Comparison of ENCODE assay signal across 9 mouse cellular contexts in the genomic region with DNA sequence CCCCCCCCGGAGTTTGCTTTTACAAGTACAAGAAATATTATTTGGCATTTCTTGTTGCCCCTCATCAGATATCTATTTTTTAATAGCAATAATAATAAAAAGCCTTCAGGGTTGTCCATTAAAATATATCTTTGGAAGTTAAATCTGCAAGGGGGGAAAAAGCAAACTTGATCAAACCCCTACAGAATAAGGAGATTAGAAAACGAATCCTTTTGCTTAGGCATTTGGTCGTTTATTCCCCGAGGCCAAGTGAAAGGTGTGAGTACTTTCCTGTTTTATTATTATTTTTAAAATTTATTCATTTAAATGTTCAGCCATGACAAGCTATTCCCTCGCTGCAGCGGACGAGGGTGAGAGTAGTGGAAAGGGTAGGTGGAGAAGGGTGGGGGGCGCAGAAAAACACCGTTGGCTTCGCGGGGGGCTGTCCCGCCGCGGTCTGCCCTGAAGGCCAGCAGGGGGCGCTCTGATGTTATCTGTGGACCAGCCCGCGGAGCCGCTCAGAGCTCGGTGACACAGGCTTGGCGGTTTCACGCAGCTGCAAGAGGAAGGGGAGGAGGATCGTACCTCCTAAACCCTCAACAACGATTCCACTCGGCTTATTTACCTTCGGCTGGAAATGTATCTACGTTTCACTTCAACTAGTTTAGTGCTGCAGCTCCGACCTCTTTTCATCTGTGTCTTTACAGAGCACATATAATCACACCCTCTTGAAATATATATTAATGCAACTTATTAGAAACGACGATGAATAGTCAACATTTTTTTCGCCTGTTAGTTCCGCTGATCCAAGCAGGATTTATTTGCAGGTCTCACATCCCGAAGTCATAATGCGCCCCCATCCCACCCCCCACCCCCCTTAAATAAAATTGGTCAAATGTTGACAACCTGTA.
DNase-seq lines count a peak whose midpoint lies in the region; ATAC-seq lines count a peak whose summit lies in the region.
"Had no signal": no experiment of that assay in that cellular context is flagged by ENCODE, and none has a peak within 500 bp of the region (broad histone marks: within the 10 kb centered on the region; RNA-seq: fewer than 3 reads in every experiment).

No protein-coding gene starts in this region.

- H3K4me2 ChIP-seq in forebrain, embryonic 15.5 days (replicated peaks) = peak overlapping the region; percentile 63
- H3K4me2 ChIP-seq in liver, embryonic 15.5 days = peak overlapping the region; percentile 41
- peak overlapping the region; percentile 59 for H3K4me2 ChIP-seq in neural tube, embryonic 13.5 days

- H3K9ac ChIP-seq in forebrain, embryonic 15.5 days (replicated peaks) = peak overlapping the region; percentile 56
- H3K9ac ChIP-seq in liver, embryonic 15.5 days = no peak overlapping the region
- peak overlapping the region; percentile 49; the same call in 1 of the 2 replicates for H3K9ac ChIP-seq in neural tube, embryonic 13.5 days

- peak overlapping the region; percentile 93 for H3K27ac ChIP-seq in forebrain, embryonic 15.5 days (replicated peaks)
- H3K27ac ChIP-seq in liver, embryonic 15.5 days (replicated peaks) = no peak overlapping the region
- H3K27ac ChIP-seq in neural tube, embryonic 13.5 days (replicated peaks) = peak overlapping the region; percentile 52

- H3K9me3 ChIP-seq in forebrain, embryonic 15.5 days = no peaks in the 10 kb centered on the region
- H3K9me3 ChIP-seq in liver, embryonic 15.5 days (replicated peaks) = no peaks in the 10 kb centered on the region
- H3K9me3 ChIP-seq in neural tube, embryonic 13.5 days = no peaks in the 10 kb centered on the region

- peak; percentile 5 for DNase-seq in c-Kit-negative CD71-positive TER-119-positive erythroid progenitor cells, embryonic 14.5 days (ENCODE audit: low read depth, low spot score)
- DNase-seq in heart, postnatal 14 days = peak; percentile 89 to 92
- peak; percentile 35 for DNase-seq in large intestine, adult 2 months (ENCODE audit: low read depth, low spot score)
- DNase-seq in testis, postnatal 10 days (ENCODE audit: low spot score) = peak; percentile 92

- under 1% methylated on average over 33 of the region's 33 CpGs for WGBS in forebrain, embryonic 15.5 days
- WGBS in large intestine, adult 2 months = 2% methylated on average over 33 of the region's 33 CpGs
- 1% methylated on average over 33 of the region's 33 CpGs for WGBS in liver, embryonic 15.5 days (ENCODE audit: insufficient replicate concordance)
- whole genome bisulfite sequencing in neural tube, embryonic 13.5 days = 1% methylated on average over 33 of the region's 33 CpGs

- peaks cover 6% of the 10 kb centered on the region; the same call in 1 of the 2 replicates for H3K27me3 ChIP-seq in forebrain, embryonic 15.5 days
- peaks cover 99% of the 10 kb centered on the region for H3K27me3 ChIP-seq in liver, embryonic 15.5 days
- H3K27me3 ChIP-seq in neural tube, embryonic 13.5 days = peaks cover 45% of the 10 kb centered on the region

- no peaks in the 10 kb centered on the region for H3K36me3 ChIP-seq in forebrain, embryonic 15.5 days
- H3K36me3 ChIP-seq in liver, embryonic 15.5 days (replicated peaks) = no peaks in the 10 kb centered on the region
- H3K36me3 ChIP-seq in neural tube, embryonic 13.5 days = no peaks in the 10 kb centered on the region

- H3K4me3 ChIP-seq in forebrain, embryonic 15.5 days = peak overlapping the region; percentile 31
- H3K4me3 ChIP-seq in liver, embryonic 15.5 days (replicated peaks) = peak overlapping the region; percentile 8
- peak overlapping the region; percentile 31 for H3K4me3 ChIP-seq in neural tube, embryonic 13.5 days
- H3K4me3 ChIP-seq: erythroblast, embryonic 14.5 days had no signal

- peaks cover 71% of the 10 kb centered on the region for H3K4me1 ChIP-seq in forebrain, embryonic 15.5 days
- H3K4me1 ChIP-seq in liver, embryonic 15.5 days (replicated peaks) = no peaks in the 10 kb centered on the region
- peaks cover 80% of the 10 kb centered on the region for H3K4me1 ChIP-seq in neural tube, embryonic 13.5 days (replicated peaks)

- peak; percentile 62 for ATAC-seq in CD4-positive, CD25-positive, alpha-beta regulatory T cell, adult 4 months
- peak; percentile 78 for ATAC-seq in forebrain, embryonic 15.5 days (replicated peaks)
- peak; percentile 25; the same call in 1 of the 2 replicates for ATAC-seq in liver, embryonic 15.5 days (ENCODE audit: insufficient read depth)
- peak; percentile 60 for ATAC-seq in neural tube, embryonic 13.5 days (ENCODE audit: low read depth)

- intact Hi-C loops in heart, postnatal 14 days (cut with DNase I) = loop anchor here (2.0 to 10.0 kb wide), 6 partner anchors 243 to 1601 kb away; no protein-coding TSS in a partner anchor

Comparison
In these comparisons a context has a peak if more than half of its experiments do, and no peak if none do; other contexts are left out.
1. ATAC-seq: peak in every context shown above with its lines; median percentile 78 in forebrain, embryonic 15.5 days; 62 in CD4-positive, CD25-positive, alpha-beta regulatory T cell, adult 4 months; 60 in neural tube, embryonic 13.5 days; 25 in liver, embryonic 15.5 days.
2. DNase-seq: peak in every context shown above with its lines; median percentile 92 in testis, postnatal 10 days; 90 in heart, postnatal 14 days; 35 in large intestine, adult 2 months; 5 in c-Kit-negative CD71-positive TER-119-positive erythroid progenitor cells, embryonic 14.5 days.